Mouse (Mus musculus) midbrain, embryonic 13.5 days (tissue): ENCODE data around the gene Galr3. TPM values are rescaled to one million over a fixed set of nuclear protein-coding genes. Genes with fewer than 3 reads are reported as not detected.

Experiments used
- ATAC-seq: fragments of 200-750 bp; cut with Nextera tagmentation; 2 replicates; pipeline ENCODE4 v1.8.0; 2017; ENCODE audit warnings: mild to moderate bottlenecking, moderate TSS enrichment, moderate library complexity
- H3K27ac ChIP-seq: fragments of 300-500 bp; sonication (generic); 2 replicates; pipeline ENCODE4 v1.5.1; 2015; ENCODE audit warnings: inconsistent platforms, mild to moderate bottlenecking, moderate library complexity
- H3K27me3 ChIP-seq: fragments of 300-500 bp; sonication (generic); 2 replicates; pipeline ENCODE4 v1.6.1; 2015; ENCODE audit warnings: mild to moderate bottlenecking, inconsistent platforms
- H3K36me3 ChIP-seq: fragments of 300-500 bp; sonication (generic); 2 replicates; pipeline ENCODE4 v1.6.1; 2015; ENCODE audit warnings: mild to moderate bottlenecking, inconsistent platforms
- H3K4me1 ChIP-seq: fragments of 300-500 bp; sonication (generic); replicated peaks from 2 replicates; pipeline ENCODE4 v1.6.1; 2015; ENCODE audit warnings: inconsistent platforms
- H3K4me2 ChIP-seq: fragments of 300-500 bp; sonication (generic); replicated peaks from 2 replicates; pipeline ENCODE4 v1.6.1; 2015; ENCODE audit warnings: moderate library complexity, mild to moderate bottlenecking, inconsistent platforms
- H3K4me3 ChIP-seq: fragments of 300-500 bp; sonication (generic); replicated peaks from 2 replicates; pipeline ENCODE4 v1.5.1; 2015; ENCODE audit warnings: mild to moderate bottlenecking, inconsistent platforms
- H3K9ac ChIP-seq: fragments of 300-500 bp; sonication (generic); replicated peaks from 2 replicates; pipeline ENCODE4 v1.6.1; 2015; ENCODE audit warnings: mild to moderate bottlenecking, inconsistent platforms
- H3K9me3 ChIP-seq: fragments of 300-500 bp; sonication (generic); 2 replicates; pipeline ENCODE4 v1.6.1; 2016; ENCODE audit warnings: mild to moderate bottlenecking, inconsistent platforms
- whole genome bisulfite sequencing: fragments of 180-500 bp; shearing (Covaris S2); methylation state at CpG from one replicate; pipeline ENCODE4 v1.1.7; 2015; 5-methylcytosine and 5-hydroxymethylcytosine counted together
- microRNA-seq: library from miRNA; unstranded; fragments of <30 nt; microRNA quantifications from one replicate; pipeline ENCODE4, GENCODE M21; 2016
- polyA plus RNA-seq: library from polyadenylated mRNA; unstranded; fragments of >200 nt; fragmentation: Nextera tagmentation; extraction: Ambion mirVana; gene quantifications from 2 replicates; pipeline ENCODE4 v1.2.1, GENCODE M21; 2015

The Galr3 gene
- polyA plus RNA-seq, 1 experiment from 2014 or later, result not detected

DNA sequence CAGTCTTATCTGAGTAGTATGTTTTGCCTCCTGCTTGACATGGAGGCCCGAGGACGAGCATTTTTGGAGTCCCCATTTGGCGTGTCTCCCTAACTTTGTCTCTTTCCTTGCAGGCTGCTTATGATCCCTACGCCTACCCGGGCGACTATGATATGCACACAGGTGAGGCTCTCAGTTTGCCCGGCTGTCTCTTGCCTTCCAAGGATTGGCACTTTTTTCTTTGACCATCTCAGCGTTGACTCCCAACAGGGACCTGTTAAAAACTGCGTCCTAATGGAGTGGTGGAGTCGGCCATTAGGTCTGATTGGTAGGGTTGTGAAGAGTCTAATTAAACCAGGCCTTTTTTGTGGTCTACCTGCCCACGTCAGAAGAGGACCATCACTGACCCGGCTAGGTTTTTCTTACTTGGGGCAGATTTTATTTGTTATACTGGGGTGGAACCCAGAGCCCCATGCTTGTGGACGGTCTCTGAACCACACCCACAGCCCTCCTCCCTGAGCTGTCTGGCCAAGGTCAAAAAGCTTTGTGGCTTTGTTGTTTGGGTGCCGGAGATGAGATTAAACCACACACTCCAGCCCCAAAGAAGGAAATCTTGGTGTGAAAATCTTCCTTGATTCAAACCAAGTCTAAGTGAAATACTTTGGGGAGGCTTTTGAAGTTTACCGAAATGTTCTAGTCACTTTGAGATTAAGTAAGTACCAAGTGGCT is 34.1 kb downstream of the Galr3 start:
- H3K4me1 ChIP-seq, result peaks cover 25% of the 10 kb centered on the region
- ATAC-seq, result no peak; the same call in 1 of the 2 replicates
- H3K4me3 ChIP-seq, result peak overlapping the region; percentile 93
- H3K4me2 ChIP-seq, result peak overlapping the region; percentile 97
- H3K9ac ChIP-seq, result peak overlapping the region; percentile 86
- peaks cover 41% of the 10 kb centered on the region for H3K36me3 ChIP-seq
- 0 out of 2 replicates have a peak overlapping the region, but pooled peaks have one; percentile 78 for H3K27ac ChIP-seq
- no peaks in the 10 kb centered on the region for H3K9me3 ChIP-seq
- WGBS, result 39% methylated on average over 15 of the region's 15 CpGs
- no peaks in the 10 kb centered on the region for H3K27me3 ChIP-seq

DNA sequence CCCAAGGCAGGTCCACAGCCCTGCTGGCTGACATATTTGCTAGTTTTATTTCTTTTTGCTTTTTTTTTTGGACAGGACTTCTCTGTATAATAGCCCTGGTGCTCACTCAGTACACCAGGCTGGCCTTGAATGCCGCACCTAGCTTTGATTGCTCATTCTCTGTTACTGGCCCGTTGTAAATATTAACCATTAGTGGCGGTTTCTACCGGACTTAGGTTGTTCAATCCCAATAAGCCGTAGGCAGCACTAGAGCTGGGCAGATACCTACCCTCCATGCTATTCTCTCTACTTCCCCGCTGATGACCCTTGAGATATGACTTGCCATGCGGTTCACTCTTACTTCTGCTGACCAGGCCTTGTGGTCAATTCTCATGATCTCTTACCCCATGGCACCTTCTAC is 37.9 kb downstream of the Galr3 start:
- ATAC-seq, result no peak
- H3K4me3 ChIP-seq, result no peak overlapping the region
- no peak overlapping the region for H3K27ac ChIP-seq
- no peaks in the 10 kb centered on the region for H3K27me3 ChIP-seq
- no peaks in the 10 kb centered on the region for H3K9me3 ChIP-seq
- no peak overlapping the region for H3K9ac ChIP-seq
- H3K36me3 ChIP-seq, result peaks cover 79% of the 10 kb centered on the region
- H3K4me1 ChIP-seq, result peaks cover 20% of the 10 kb centered on the region
- no peak overlapping the region for H3K4me2 ChIP-seq
- WGBS, result 97% methylated on average over 7 of the region's 7 CpGs

DNA sequence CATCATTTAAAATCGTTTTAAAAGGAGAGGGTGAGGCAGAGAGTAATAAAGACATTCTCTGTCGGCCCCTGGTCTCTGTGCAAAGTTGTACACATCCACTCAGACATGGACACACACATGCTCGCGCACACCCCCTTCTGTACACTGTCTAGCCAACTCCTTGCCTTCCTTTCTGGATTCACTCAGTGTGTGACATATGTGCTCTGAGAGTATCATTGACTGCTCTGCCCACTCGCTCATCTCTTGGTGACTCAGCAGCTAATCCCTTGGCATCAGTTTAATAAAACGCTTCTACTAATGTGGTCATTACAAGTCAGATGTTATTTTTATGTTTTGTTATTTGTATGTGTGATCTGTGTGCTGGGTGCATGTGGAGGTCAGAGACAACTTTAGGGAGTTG is 50.6 kb downstream of the Galr3 start:
- no peak overlapping the region for H3K4me3 ChIP-seq
- H3K4me2 ChIP-seq, result no peak overlapping the region
- H3K27me3 ChIP-seq, result no peaks in the 10 kb centered on the region
- no peaks in the 10 kb centered on the region for H3K9me3 ChIP-seq
- H3K27ac ChIP-seq, result no peak overlapping the region
- H3K36me3 ChIP-seq, result peaks cover 91% of the 10 kb centered on the region
- 92% methylated on average over 6 of the region's 6 CpGs for WGBS
- no peak for ATAC-seq
- H3K9ac ChIP-seq, result no peak overlapping the region
- no peaks in the 10 kb centered on the region for H3K4me1 ChIP-seq

Small RNAs within 50 kb of the gene (microRNA-seq; reads per million reads assigned to microRNA genes)
- gene Mir6956, result not detected

Other genes with a start within 250 kb of the Galr3 start
- gene Card10, start 238.8 kb upstream of the Galr3 start, polyA plus RNA-seq, result 1.0 and 1.2 TPM in 2 replicates
- 7.0 and 8.5 TPM in 2 replicates for gene Cdc42ep1, start 199.3 kb upstream of the Galr3 start, polyA plus RNA-seq
- 1.1 TPM in 1 of 2 replicates, not detected in the other for gene Lgals2, start 186.4 kb upstream of the Galr3 start, polyA plus RNA-seq
- gene Gga1, start 164.7 kb upstream of the Galr3 start, polyA plus RNA-seq, result 47.8 and 49.2 TPM in 2 replicates
- 0.12 TPM in 1 of 2 replicates, not detected in the other for gene Gm49510, start 142.2 kb upstream of the Galr3 start, polyA plus RNA-seq
- gene Sh3bp1, start 142.1 kb upstream of the Galr3 start, polyA plus RNA-seq, result 2.5 and 4.9 TPM in 2 replicates
- gene Pdxp, start 128.0 kb upstream of the Galr3 start, polyA plus RNA-seq, result 55.8 and 63.2 TPM in 2 replicates
- 109 and 125 TPM in 2 replicates for gene Lgals1, start 115.2 kb upstream of the Galr3 start, polyA plus RNA-seq
- 53.1 and 58.0 TPM in 2 replicates for gene Nol12, start 107.0 kb upstream of the Galr3 start, polyA plus RNA-seq
- gene Triobp, start 94.2 kb upstream of the Galr3 start, polyA plus RNA-seq, result 38.3 and 42.6 TPM in 2 replicates
- 329 and 351 TPM in 2 replicates for gene H1f0, start 13.4 kb upstream of the Galr3 start, polyA plus RNA-seq
- 52.6 and 56.4 TPM in 2 replicates for gene Ankrd54, start 21.0 kb downstream of the Galr3 start, polyA plus RNA-seq
- gene Eif3l, start 33.3 kb downstream of the Galr3 start, polyA plus RNA-seq, result 180 and 186 TPM in 2 replicates
- gene Micall1, start 67.0 kb downstream of the Galr3 start, polyA plus RNA-seq, result 8.6 and 9.5 TPM in 2 replicates
- 295 and 296 TPM in 2 replicates for gene Polr2f, start 99.1 kb downstream of the Galr3 start, polyA plus RNA-seq
- gene 1700088E04Rik, start 99.4 kb downstream of the Galr3 start, polyA plus RNA-seq, result 14.0 and 16.6 TPM in 2 replicates
- gene Sox10, start 123.4 kb downstream of the Galr3 start, polyA plus RNA-seq, result 0.58 and 0.67 TPM in 2 replicates
- gene Pick1, start 187.3 kb downstream of the Galr3 start, polyA plus RNA-seq, result 82.2 and 86.8 TPM in 2 replicates
- gene Gm49486, start 187.5 kb downstream of the Galr3 start, polyA plus RNA-seq, result 0.88 and 1.0 TPM in 2 replicates
- 0.22 and 0.23 TPM in 2 replicates for gene Slc16a8, start 212.9 kb downstream of the Galr3 start, polyA plus RNA-seq
- 0.72 and 1.4 TPM in 2 replicates for gene Baiap2l2, start 243.7 kb downstream of the Galr3 start, polyA plus RNA-seq